Mouse (Mus musculus) embryonic fibroblast, embryonic 13.5 days (primary cell): ENCODE measurements around the gene Grcc10. TPM values are rescaled to one million over a fixed set of nuclear protein-coding genes. Genes with fewer than 3 reads are reported as not detected.
A peak's percentile ranks its signal among the peaks of the same experiment; 100 is the strongest.

Experiments used
- H3K27ac ChIP-seq: 2 replicates; pipeline ENCODE4 v1.5.1; 2012; ENCODE audit warnings: low read length, control low read depth, inconsistent platforms; ENCODE audit not compliant: insufficient read depth
- H3K4me1 ChIP-seq: 2 replicates; pipeline ENCODE4 v1.6.1; 2011; ENCODE audit warnings: low read length; ENCODE audit not compliant: control insufficient read depth, insufficient read depth
- H3K4me3 ChIP-seq: 2 replicates; pipeline ENCODE4 v1.5.1; 2011; ENCODE audit warnings: mild to moderate bottlenecking, control low read depth, low read length; ENCODE audit not compliant: insufficient read depth
- CTCF ChIP-seq: IDR thresholded peaks from 2 replicates; pipeline ENCODE4 v1.5.1; 2011; ENCODE audit warnings: mild to moderate bottlenecking, control low read depth, low read length, moderate library complexity, borderline replicate concordance; ENCODE audit not compliant: insufficient read depth
- POLR2A ChIP-seq: IDR thresholded peaks from 2 replicates; pipeline ENCODE4 v1.6.1; 2011; ENCODE audit warnings: low read depth, mild to moderate bottlenecking, control low read depth, low read length, moderate library complexity
- polyA plus RNA-seq: library from polyadenylated mRNA; stranded (reverse); fragments of >200 nt; gene quantifications from 2 replicates; pipeline ENCODE4 v1.2.4, GENCODE M21; 2011; ENCODE audit warnings: low read depth; ENCODE audit not compliant: missing spikeins, insufficient read length

Gene Grcc10
- polyA plus RNA-seq, 1 experiment: 149 TPM

- H3K4me1 ChIP-seq: peaks cover 6% of the 10 kb centered on the region
- H3K27ac ChIP-seq: no peak overlapping the region
- TF ChIP-seq POLR2A (no peak), CTCF (no peak)
- H3K4me3 ChIP-seq: no peak overlapping the region
Measured at GRCm38 (mm10) chr6:124770511-124770910, 29.3 kb upstream of the Grcc10 start.

- H3K4me3 ChIP-seq: peak overlapping the region; percentile 93
- no peak overlapping the region for H3K27ac ChIP-seq
- peaks cover 6% of the 10 kb centered on the region for H3K4me1 ChIP-seq
- no peak for TF ChIP-seq CTCF
- TF ChIP-seq POLR2A: no peak
Measured at GRCm38 (mm10) chr6:124770013-124770412, 28.8 kb upstream of the Grcc10 start.

- peak within 1 kb of the TSS; percentile 93 for H3K4me3 ChIP-seq
- H3K4me1 ChIP-seq: peaks cover 6% of the 10 kb centered on the region
- no peak for TF ChIP-seq CTCF
- peak; percentile 57 for TF ChIP-seq POLR2A
- peak within 1 kb of the TSS; percentile 21; the same call in 1 of the 2 replicates for H3K27ac ChIP-seq
Measured at GRCm38 (mm10) chr6:124769101-124769765, 28.1 kb upstream of the Grcc10 start, which contains the start of gene Eno2. Eno2 (minus strand) TSS chr6:124769673.

GRCm38 (mm10) chr6:124768704-124769044 is 27.5 kb upstream of the Grcc10 start:
- Histone ChIP-seq H3K4me3 (peak overlapping the region; percentile 93), H3K27ac (peak overlapping the region; percentile 21; the same call in 1 of the 2 replicates), H3K4me1 (peaks cover 6% of the 10 kb centered on the region)
- TF ChIP-seq CTCF (no peak), POLR2A (no peak)

GRCm38 (mm10) chr6:124767920-124768703 is 26.9 kb upstream of the Grcc10 start:
- Histone ChIP-seq H3K27ac (no peak overlapping the region), H3K4me1 (peaks cover 6% of the 10 kb centered on the region), H3K4me3 (peak overlapping the region; percentile 93)
- TF ChIP-seq POLR2A: peak; percentile 40; the same call in 1 of the 2 replicates
- TF ChIP-seq CTCF: no peak

GRCm38 (mm10) chr6:124767536-124767919 is 26.4 kb upstream of the Grcc10 start:
- TF ChIP-seq POLR2A (no peak), CTCF (no peak)
- Histone ChIP-seq H3K27ac (no peak overlapping the region), H3K4me1 (peaks cover 6% of the 10 kb centered on the region), H3K4me3 (peak overlapping the region; percentile 93; the same call in 1 of the 2 replicates)

GRCm38 (mm10) chr6:124765951-124766350 is 24.8 kb upstream of the Grcc10 start:
- TF ChIP-seq POLR2A: no peak
- no peak for TF ChIP-seq CTCF
- H3K27ac ChIP-seq: no peak overlapping the region

GRCm38 (mm10) chr6:124759259-124759658 is 18.1 kb upstream of the Grcc10 start:
- peaks cover 8% of the 10 kb centered on the region for H3K4me1 ChIP-seq
- H3K27ac ChIP-seq: peak overlapping the region; percentile 99
- TF ChIP-seq CTCF: peak; percentile 90; the same call in 1 of the 2 replicates
- peak; percentile 45; the same call in 1 of the 2 replicates for TF ChIP-seq POLR2A
- no peak overlapping the region for H3K4me3 ChIP-seq

More at GRCm38 (mm10) chr6:124765951-124766350, 24.8 kb upstream of the Grcc10 start:
- no peak overlapping the region for H3K4me3 ChIP-seq
- peaks cover 6% of the 10 kb centered on the region for H3K4me1 ChIP-seq

GRCm38 (mm10) chr6:124758849-124759232 is 17.7 kb upstream of the Grcc10 start:
- H3K27ac ChIP-seq: peak overlapping the region; percentile 99
- 0 out of 2 replicates have a peak, but pooled peaks have one; percentile 9 for TF ChIP-seq POLR2A
- no peak for TF ChIP-seq CTCF
- H3K4me1 ChIP-seq: peaks cover 9% of the 10 kb centered on the region
- H3K4me3 ChIP-seq: no peak overlapping the region
